Mouse (Mus musculus): ENCODE data around the gene Inafm2. TPM values are rescaled to one million over a fixed set of nuclear protein-coding genes. Genes with fewer than 3 reads are reported as not detected.

Gene Inafm2
- total RNA-seq, 4 experiments from 2014 or later = 58.4 to 69.8 (median 63.7) TPM

DNA sequence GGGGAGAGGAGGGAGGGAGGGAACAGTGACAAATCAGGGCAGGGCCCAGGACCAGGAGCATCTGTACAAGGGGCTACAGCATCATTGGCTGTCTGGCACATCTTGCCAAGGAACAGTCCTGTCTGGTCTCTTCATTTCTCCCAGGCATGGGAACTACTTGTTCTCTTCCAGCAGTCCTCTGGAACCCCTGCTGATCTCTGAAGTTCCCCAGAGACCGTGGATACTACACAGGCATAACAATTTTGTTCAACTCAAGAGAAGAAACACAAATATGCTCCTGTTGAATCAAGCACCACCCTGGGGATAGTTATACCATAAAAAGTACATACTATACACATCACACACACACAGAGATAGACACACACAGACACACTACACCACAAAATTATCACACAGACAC is 35.6 kb downstream of the Inafm2 start:
- DNase-seq (ENCODE audit: low spot score in 2 of 2) = no peak

DNA sequence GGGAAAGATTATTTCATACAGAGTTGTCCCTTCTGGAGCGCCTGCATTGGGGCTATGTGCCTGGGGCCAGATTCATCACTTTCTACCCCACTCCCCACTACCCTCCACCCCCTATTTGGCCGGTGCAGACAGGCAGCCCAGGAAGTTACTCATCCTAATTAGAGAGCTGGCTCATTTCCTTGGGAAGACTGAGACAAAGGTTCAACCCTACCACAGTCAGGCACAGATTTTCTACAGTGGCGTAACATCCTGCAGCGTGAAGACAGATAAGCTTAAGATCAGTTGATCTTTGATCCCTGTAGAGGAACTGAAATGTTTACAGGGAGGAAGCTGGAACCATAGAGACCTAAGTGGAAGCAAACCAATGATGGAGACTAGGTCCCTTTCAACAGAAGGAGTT is 36.7 kb downstream of the Inafm2 start:
- no peak for DNase-seq (ENCODE audit: low spot score in 2 of 2)

DNA sequence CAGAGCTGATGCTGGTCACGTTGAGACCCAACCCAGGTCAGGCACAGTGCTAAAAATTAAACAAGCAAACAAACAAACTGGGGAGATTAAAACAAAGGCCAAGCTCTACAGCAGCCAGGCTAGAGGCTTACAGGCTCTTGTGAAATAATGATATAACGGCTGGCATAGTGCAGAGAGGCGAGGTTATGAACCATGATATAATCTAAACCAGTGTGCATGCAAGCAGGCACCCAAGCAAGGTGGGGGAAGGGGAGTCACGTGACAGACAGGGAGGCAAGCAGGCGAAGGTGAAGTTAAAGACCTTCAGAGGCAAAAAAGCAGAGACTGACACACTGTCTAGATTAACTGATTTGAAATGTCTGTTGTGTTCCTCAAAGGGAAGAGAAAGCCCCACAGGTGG is 37.5 kb downstream of the Inafm2 start:
- DNase-seq (ENCODE audit: low spot score in 2 of 2) = no peak

DNA sequence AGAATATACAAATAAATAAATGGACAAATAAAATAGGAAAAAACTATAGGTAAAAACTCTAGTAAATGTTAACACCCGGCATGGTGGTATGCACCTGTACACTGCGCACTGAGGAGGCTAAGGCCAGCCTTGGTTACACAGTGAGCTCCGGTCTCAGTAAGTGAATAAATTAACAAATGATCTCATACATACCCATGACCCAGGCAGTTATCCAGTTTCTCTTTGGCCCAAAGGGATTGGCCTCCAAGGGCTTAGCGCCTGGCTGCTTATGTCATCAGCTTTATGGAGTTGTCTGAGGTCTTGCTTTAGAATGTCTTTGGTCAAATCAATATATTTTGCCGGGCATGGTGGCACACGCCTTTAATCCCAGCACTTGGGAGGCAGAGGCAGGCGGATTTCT is 38.1 kb downstream of the Inafm2 start:
- DNase-seq (ENCODE audit: low spot score in 2 of 2) = no peak

DNA sequence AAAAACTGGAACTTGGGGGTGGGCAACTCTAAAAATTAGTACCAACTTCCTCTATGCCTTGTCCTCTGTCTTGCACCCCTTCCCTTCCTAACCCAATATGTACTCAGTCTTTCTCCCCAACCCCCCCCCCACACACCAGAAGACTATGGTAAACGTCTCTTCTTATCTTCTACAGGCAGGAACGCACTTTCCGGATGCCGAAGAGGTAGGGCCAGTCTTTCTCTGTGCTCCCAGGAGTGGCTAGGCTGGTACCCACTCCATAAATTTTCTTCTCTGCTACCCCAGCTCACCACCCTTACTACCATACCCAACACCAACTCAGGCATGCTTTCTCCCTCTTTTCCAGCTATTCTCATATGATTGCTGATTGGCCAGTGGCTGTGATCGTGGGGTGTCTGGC is 41.0 kb downstream of the Inafm2 start:
- DNase-seq (ENCODE audit: low spot score in 2 of 2) = no peak

DNA sequence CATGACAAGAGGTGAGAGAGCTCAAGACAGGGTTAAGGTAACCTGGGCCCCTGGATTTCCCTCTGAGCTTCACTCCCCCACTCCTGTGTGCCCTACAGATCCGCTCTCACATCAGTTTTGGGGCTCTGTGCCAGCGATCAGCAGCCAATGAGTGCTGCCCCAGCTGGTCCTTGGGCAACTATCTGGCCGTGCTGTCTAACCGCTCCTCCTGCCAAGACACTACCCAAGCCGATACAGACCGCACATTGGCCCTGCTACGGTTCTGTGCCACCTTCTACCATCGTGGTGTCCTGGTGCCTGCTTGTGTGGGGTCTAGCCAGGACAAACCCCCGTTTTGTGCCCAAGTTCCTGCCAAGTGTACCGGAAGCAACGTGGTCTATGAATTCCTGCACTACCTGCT is 43.9 kb downstream of the Inafm2 start:
- DNase-seq (ENCODE audit: low spot score in 2 of 2) = peak in 1 of 2 experiments; percentile 63

DNA sequence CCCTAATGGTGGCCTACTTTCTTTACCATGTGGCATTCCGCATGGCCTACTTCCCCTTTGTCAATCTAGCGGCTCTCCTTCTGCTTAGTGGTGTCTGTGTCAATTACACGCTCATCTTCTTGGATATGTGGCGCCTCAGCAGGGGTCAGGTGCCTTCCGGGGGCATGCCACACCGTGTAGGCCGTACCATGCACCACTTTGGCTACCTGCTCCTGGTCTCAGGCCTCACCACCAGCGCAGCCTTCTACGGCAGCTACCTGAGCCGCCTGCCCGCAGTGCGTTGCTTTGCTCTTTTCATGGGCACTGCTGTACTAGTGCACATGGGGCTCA is 44.6 kb downstream of the Inafm2 start:
- DNase-seq (ENCODE audit: low spot score in 2 of 2) = no peak

DNA sequence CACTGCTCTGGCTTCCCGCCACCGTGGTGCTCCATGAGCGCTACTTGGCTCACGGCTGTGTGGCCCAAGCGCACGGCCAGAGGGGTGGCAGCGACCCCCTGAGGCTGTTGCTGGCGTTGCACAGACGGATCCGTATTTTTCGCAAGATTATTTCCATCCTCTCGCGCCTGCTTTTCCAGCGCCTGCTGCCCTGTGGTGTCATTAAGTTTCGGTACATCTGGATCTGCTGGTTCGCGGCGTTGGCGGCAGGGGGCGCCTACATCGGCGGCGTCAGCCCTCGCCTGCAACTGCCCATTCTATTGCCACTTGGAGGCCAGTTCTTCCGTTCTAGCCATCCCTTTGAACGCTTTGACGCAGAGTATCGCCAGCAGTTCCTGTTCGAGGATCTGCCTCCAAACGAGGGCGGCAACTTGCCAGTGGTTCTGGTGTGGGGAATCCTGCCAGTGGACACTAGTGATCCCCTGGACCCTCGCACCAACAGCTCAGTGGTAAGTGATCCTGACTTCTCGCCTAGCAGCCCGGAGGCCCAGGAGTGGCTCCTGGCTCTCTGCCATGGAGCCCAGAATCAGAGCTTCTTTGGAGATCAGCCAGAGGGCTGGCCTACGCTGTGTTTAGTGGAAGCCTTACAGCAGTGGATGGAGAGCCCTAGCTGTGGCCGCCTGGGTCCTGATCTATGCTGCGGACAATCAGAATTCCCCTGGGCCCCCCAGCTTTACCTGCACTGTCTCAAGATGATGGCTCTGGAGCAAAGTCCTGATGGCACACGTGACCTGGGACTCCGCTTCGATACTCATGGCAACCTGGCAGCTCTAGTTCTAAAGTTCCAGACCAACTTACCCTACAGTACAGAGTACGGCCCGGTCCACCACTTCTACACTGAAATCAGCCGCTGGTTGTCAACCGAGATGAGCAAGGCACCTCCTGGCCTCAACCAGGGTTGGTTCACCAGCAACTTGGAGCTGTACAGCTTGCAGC is 45.3 kb downstream of the Inafm2 start:
- DNase-seq (ENCODE audit: low spot score in 2 of 2) = peak in 1 of 2 experiments; percentile 55

DNA sequence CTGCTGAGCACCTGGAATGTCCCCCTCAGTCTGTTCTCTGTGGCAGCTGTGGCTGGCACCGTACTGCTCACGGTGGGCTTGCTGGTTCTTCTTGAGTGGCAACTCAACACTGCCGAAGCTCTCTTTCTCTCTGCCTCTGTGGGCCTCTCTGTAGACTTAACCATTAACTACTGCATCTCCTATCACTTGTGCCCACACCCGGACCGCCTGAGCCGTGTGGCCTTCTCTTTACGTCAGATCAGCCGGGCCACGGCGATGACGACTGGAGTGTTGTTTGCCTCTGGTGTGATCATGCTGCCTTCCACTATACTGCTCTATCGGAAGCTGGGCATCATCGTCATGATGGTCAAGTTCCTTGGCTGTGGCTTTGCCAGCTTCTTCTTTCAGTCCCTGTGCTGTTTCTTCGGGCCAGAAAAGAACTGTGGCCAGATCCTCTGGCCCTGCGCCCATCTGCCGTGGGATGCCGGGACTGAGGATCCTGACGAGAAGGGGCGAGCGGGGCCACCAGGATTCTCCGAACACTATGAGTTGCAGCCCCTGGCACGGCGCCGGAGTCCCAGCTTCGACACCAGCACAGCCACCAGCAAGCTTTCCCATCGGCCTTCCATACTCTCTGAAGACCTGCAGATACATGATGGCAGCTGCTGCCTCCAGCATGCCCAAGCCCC is 46.2 kb downstream of the Inafm2 start:
- DNase-seq (ENCODE audit: low spot score in 2 of 2) = no peak

DNA sequence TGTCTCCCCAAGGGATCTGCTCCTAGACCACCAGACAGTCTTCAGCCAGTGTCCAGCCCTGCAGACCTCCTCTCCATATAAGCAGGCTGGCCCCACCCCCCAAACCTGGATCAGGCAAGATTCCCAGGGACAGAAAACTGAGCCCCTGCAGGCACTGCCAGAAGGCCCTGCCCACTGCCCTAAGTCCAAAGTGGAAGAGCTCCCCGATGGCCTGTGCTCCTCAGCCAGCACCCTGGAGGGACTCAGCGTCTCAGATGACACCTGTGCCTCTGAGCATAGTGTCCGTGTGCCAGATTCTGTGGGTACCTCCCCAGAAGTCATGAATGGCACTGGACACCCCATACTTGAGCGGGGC is 46.7 kb downstream of the Inafm2 start:
- DNase-seq (ENCODE audit: low spot score in 2 of 2) = no peak

DNA sequence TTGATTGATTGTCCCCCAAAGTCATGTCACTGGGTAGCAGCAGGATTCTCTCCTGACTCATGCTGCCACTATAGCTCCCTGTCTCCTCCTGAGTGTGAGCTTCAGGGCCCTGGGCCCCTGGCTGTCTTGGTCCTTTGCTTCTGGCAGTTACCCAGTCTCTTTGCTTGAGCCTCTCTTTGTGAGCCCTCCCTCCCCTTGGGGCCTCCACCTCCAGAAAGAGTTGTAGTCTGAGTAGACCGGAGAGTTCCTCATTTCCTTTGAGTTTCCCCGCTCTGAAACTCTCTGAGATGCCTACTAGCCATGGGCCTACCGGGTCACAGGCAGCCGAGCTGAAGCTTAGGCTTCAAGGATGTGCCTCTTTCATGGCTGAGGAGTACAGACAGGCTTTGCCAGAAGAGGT is 48.1 kb downstream of the Inafm2 start:
- no peak for DNase-seq (ENCODE audit: low spot score in 2 of 2)

Other genes with a start within 250 kb of the Inafm2 start
- gene Bmf, start 196.1 kb upstream of the Inafm2 start, total RNA-seq (2022) = 1 to 10 TPM; 2.0 to 8.6 (median 4.1) TPM
- 1 to 10 TPM; 2.1 to 3.3 (median 2.3) TPM for gene Bub1b, start 147.5 kb upstream of the Inafm2 start, total RNA-seq (2022)
- 10 to 100 TPM; 50.7 to 58.1 (median 54.1) TPM for gene Pak6, start 82.5 kb upstream of the Inafm2 start, total RNA-seq (2022)
- gene Ankrd63, start 41.8 kb upstream of the Inafm2 start, total RNA-seq (2022) = 10 to 100 TPM; 11.8 to 16.0 (median 12.9) TPM
- 1 to 10 TPM; 2.6 to 7.6 (median 4.7) TPM for gene Plcb2, start 17.3 kb upstream of the Inafm2 start, total RNA-seq (2022)
- gene Ccdc9b, start 16.9 kb downstream of the Inafm2 start, total RNA-seq (2022) = 1 to 10 TPM; 6.2 to 8.4 (median 6.6) TPM
- gene Phgr1, start 27.0 kb downstream of the Inafm2 start, total RNA-seq (2022) = not detected
- 100 to 1,000 TPM; 231 to 282 (median 253) TPM for gene Disp2, start 34.0 kb downstream of the Inafm2 start, total RNA-seq (2022)
- 1 to 10 TPM; 1.1 to 2.0 (median 1.5) TPM for gene Knstrn, start 68.2 kb downstream of the Inafm2 start, total RNA-seq (2022)
- gene Ivd, start 116.2 kb downstream of the Inafm2 start, total RNA-seq (2022) = 100 to 1,000 TPM in 3 of 4 experiments, 10 to 100 TPM in 1; 98.7 to 127 (median 107) TPM
- 10 to 100 TPM; 48.8 to 57.2 (median 54.9) TPM for gene Bahd1, start 154.6 kb downstream of the Inafm2 start, total RNA-seq (2022)
- gene Chst14, start 180.7 kb downstream of the Inafm2 start, total RNA-seq (2022) = 1 to 10 TPM; 3.5 to 4.3 (median 3.8) TPM

All from layer of hippocampus, adult 8-10 months (tissue).